Mouse (Mus musculus): ENCODE measurements around the gene Dennd4c.

The Dennd4c gene

GRCm38 (mm10) chr4:86882413-86882812 is 134.1 kb downstream of the Dennd4c start:
- DNase-seq (ENCODE audit: low spot score in 2 of 2): no peak

GRCm38 (mm10) chr4:86884945-86885344 is 136.6 kb downstream of the Dennd4c start:
- no peak for DNase-seq (ENCODE audit: low spot score in 2 of 2)

- DNase-seq (ENCODE audit: low spot score in 2 of 2): no peak
Measured at GRCm38 (mm10) chr4:86885790-86886159, 137.4 kb downstream of the Dennd4c start.

GRCm38 (mm10) chr4:86886160-86886878 is 138.0 kb downstream of the Dennd4c start:
- DNase-seq (ENCODE audit: low spot score in 2 of 2): peak in 1 of 2 experiments; percentile 48

GRCm38 (mm10) chr4:86887879-86888278 is 139.5 kb downstream of the Dennd4c start:
- no peak for DNase-seq (ENCODE audit: low spot score in 2 of 2)

- peak in 1 of 2 experiments; percentile 71 for DNase-seq (ENCODE audit: low spot score in 2 of 2)
Measured at GRCm38 (mm10) chr4:86897411-86897810, 149.1 kb downstream of the Dennd4c start.

- DNase-seq (ENCODE audit: low spot score in 2 of 2): peak in 1 of 2 experiments; percentile 40
Measured at GRCm38 (mm10) chr4:86898791-86899474, 150.6 kb downstream of the Dennd4c start.

Measured in urinary bladder, postnatal 36 days (tissue).